Mouse (Mus musculus) retina, adult 2 months (tissue): ENCODE results near the gene Sema7a.

Source experiments
- DNase-seq: peaks from one replicate; pipeline ENCODE4 v3.0.0-alpha.2; 2012; ENCODE audit warnings: low read depth, low spot score

Gene Sema7a

DNA sequence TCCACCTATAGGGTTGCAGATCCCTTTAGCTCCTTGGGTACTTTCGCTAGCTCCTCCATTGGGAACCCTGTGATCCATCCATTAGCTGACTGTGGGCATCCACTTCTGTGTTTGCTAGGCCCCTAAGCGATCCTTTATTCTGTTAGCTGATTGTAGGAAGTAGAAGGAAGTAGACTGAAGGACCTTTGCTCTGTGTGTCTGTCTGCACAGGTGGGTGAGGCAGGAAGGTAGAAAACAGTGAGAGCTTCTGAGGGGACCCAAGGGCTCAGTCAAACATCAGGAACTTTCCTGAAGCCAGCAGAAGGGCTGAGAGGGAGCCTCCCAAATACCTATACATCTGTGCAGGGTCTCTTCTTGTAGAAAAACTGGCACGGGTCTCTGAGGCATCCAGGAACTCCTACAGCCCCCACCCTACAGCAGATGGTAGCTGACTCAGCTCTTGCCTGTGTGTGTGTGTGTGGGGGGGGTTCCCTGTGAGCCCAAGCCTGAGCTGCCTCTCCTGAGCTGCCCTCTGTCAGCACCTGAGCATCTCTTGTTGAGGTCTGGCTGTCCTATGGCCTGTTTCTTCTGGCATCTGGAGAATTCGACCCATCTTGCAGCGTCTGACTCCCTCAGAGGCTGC, 35.4 kb downstream of the Sema7a start:
- no peak for DNase-seq

DNA sequence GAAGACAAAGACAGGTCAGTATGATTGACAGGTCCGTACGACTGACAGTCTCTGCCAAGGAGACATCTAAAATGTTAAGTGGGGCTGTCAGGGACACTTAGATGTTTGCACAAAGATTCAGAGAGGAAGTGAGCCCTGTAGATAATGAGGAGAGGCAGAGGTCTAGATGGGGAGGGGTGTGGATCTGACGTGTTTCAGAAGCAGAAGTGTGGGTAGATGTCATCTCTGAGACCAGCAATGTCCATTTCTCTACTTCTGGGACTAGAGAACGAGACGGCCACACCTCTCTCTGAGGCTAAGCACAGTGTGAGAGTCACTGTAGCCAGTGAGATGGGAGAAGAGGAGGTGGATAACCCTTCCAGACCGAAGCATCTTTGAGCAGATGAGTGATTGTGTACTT, 38.1 kb downstream of the Sema7a start:
- no peak for DNase-seq

DNA sequence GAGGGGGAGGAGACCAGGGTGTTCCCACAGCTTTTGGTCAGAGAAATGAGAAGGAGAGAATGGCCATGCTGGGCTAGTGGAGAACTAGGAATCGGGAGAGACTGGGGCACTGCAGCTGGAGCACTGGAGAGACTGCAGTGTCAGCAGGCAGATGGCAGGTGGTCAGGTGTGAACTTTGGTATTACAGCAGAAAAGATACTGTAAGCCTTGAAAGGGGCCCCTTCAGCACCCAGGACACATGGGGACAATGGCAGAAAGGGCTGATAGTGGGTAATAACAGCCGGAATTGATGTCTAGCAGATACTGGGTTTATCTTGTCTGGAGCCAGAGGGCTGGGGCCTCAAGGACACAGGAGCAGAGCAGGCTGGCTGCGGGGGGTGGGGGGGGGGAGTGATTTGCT, 38.9 kb downstream of the Sema7a start:
- no peak for DNase-seq

DNA sequence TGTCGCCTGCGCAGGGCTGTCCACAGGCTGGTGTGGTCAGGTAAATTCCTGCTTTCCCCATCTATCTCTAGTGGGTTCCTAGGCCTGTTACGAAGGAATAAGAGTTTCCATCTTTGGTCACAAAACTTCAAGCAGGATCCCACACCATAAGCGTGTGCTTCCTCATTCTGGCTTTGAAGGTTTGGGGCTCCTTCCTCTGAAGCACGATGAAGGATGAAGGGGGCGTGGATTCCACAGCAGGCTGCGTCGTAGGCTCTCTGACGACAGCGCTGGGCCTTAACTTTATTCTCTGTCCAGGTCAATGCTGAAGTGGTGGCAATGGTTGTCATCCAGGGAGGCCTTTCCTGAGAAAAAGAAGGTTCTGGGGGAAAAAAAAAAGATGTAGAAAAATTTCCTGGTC, 40.7 kb downstream of the Sema7a start:
- no peak for DNase-seq

DNA sequence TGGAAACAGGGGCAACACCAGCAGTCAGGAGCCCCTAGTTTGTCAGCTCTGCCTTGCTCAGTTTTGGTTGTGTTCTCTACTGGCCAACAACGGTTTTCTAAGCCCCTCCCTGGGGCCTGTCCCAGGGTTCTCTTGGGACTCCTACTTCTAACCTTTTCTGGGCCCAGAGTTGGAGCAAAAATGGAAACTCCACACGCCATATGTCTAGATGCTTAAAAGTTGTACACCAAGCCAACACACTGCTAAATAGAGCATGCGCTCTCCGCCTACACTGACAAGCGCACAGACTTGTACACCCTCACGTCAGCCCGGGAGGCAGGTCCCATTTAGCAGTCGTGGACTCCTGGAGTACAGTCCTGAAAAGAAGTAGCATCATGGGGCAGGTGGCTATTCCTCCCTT, 45.4 kb downstream of the Sema7a start:
- DNase-seq: no peak

DNA sequence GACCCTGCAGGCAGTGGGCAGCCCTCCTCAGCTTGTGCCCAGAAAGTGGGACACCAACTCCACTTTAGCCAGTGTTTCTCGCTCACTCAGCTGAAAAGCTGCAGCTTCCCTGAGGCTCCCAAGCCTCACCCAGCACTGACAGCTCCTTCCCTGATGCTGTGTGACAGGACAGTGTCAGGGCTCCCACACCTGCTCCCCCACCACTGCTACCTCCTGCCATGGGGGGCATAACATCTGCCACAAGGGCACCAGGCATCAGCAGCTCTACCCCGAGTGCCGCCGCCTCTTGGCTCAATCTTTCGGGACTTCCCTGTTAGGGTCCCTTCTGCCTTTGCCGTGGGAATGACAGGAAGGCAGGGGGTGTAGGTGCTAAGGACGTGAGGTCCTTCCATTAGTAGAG, 46.4 kb downstream of the Sema7a start:
- DNase-seq: no peak

DNA sequence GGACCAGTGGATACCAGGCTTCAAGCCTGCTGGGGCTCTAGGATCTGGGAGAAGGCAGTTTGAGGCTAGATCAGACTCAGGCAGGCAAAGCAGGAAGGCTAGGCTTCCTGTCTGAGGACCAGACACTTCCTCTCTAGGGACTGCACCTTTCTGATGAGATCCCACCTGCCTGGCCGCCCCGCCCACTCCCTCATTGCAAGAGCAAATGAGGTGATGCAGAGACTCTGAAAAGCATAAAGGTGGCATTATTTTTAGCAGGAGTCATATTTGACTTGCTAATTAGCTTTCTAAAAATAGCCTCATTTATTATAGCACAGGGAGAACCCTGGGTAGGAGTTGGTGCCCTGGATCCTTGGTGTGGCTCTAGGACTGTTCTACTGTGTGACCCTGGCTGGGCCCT, 48.2 kb downstream of the Sema7a start:
- DNase-seq: no peak

DNA sequence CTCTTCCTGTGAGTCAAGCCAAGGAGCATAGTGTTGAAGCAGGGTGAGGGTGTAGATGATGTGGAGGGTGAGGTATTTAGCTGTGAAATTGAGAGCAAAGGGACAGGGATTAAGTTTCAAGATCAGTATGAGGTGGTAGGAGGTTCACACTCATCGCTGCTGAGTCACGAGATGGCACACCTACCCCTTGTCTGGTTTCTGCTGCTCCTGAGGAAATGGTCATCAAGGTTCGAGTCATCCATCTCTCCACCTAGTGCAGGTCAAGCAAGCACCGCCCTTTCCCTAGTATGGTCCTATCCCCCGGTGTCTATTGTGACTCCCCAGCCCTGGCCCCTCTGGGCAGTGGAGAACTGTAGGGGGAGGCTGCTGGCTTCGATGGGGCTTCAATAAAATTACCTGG, 49.4 kb downstream of the Sema7a start:
- no peak for DNase-seq

DNA sequence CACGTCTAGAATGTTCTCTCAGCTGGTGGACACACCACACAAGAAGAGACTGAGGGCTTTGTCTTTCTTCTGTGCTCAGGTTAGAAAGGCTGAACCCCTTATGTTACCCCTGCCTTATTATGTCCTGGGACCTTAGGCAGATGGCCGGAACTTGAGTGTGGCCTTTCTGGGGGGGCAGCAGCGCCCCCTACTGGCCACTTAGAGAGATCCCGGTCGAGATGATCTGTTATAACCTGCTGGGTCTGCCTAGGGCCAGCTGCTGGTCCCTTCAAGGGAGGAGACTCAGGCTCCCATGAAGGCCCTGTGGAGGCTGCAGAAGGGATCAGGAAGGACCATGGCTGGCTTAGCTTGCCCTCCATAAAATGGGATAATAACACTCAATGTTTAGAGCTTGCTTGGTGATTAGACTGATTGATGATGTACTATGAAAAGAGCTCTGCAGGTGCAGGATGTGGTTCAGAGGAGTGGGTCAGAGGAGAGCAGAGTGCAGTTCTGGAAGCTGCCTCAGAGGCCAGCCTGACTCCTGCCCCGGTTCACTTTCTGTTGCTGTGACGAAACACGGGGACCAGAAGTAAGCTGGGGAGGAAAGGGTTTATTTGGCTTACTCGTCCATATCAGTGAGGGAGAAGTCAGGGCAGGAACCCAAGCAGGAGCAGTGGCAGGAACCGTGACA, 50.7 kb downstream of the Sema7a start:
- DNase-seq: no peak

DNA sequence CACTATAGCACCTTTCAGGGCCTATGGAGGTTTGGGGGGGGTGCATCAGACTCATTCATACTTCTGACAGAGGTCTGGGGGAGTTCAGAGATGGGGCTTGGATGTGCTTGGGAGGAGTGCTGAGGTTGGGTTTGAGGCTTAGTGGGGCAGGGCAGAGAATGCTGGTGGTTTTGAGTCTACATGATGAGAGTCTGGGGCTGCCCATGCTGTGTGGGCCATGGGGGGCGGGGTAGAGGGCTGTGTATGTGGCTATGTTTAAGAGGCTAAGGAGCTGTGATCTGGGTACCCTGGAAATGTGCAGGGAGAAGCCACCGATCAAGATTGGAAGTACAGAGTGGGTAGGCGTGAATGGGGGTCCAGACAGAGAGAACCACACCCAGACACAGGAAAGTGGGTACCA, 52.1 kb downstream of the Sema7a start:
- DNase-seq: no peak

DNA sequence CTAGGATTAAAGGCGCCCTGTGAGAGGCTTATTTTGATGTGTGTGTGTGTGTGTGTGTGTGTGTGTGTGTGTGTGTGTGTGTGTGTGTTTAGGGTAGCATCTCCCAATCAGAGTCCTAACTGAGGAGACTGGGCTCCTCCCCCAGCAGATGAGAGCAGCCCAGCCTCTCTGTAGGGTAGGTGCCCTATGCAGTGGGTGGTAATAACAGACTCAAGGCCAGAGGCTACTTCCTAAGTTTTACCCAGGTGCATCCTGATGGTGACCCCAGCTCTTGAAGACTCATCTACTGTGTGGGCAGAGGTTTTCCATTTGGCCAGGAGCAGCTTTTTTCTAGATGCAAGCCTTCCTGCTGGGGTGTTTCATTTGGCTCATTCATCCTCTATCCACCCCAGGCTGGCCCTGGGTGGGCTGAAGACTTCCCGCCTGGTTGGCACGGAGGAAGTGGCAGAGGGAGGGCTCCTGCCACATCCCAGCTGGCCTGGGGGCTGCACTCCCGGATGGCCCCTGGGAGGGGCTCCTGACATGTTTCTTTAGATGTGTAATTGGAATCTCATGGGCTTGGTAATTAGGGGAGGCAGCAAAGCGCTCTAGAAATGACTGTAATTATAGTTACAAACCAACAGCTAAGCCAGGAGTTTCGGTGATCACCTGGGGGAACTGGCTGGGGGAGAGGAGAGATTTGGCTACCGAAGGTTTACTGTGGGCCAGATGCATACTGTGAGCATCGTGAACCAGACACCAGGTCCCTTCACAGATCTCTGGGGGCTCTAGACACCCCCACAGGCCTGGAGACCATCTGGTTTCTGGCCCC, 53.1 kb downstream of the Sema7a start:
- no peak for DNase-seq

DNA sequence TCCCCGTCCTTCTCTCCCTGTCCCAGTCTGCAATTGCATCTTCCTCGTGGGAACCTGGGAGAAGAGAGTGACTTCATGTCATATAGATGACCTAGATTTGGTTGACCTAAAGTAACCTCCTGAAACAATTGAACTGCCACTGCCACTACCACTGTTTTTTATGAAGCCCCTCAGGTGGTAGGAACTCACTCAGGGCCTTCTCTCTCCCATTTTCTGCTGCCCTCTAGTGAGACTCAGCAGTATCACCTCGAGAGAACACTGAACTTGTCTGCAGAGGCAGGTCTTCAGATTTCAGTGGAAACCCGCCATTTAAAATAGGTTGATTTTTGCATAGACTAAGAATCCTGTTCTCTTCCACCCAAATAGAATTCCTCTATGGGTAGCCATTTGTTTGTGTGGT, 55.4 kb downstream of the Sema7a start:
- no peak for DNase-seq

DNA sequence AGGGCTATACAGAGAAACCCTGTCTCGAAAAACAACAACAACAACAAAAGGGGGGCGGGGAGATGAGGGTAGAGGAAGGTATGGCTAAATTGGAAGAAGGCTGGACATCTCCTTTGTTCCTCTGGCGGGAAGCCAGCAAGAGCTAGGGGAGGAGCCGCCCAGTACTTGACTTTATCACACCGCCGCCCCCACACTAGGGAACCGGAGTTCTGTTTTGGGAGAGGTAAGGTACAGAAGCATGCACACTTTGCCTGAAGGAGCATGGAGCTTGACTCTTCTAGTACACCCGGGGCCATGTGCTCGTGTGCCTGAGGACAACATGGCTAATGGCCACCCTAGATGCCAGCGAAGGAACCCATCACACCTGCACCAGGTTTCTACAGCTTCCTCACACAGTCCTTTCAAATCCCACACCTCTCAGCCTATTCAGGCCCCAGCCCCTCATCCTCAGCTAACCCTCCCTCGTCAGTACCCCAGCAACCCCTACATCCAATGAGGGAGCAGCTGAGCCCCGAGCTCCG, 57.7 kb downstream of the Sema7a start:
- no peak for DNase-seq

DNA sequence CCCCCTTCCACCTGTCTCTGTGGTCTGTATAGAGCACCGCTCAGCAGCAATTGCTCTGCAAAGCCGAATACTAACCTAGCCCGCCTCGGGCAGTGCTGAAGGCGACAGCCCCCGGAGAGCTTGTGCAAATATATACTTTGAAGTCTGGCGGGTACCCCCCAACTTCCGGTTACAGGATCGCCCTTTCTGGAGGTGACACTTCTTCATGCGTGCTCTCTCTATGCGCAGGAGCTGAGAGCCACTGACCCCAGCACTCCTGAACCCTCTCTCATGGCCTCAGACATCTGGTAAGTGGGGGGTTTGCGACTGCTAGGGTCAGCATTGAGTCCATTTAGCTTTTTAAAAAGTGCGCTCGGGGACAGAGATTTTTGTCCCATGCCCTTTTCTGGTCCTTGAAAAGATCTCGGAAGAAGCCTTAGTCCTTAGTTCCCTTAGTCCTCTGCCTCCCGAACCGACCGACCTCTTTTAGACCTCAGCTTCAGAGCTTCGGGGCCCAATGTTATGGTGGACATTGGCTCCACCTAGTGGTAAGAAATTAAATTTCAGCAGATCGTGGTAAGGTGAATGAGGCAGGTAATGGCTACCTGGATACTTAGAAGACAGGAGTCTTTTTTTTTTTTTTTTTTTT, 58.2 kb downstream of the Sema7a start:
- DNase-seq: peak; percentile 64

DNA sequence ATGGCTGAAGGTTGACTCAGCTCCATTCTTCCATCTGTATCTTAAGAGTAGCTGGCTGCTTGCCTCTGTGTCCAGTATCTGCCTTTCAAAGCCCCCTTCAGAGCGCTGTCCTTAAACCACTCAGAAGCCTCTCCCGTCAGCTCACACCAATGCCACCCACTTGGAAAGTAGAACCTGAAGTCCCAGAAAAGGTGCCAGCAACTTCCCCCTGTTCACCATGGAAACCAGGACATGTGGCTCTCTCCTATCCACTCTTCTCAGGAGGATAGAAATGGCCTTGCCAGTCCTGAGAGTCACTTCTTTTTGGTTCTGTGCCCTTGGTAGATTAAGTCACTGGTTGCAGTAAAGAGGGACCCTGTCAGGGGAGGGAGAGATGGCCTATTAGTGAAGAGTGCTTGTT, 58.8 kb downstream of the Sema7a start:
- DNase-seq: no peak

DNA sequence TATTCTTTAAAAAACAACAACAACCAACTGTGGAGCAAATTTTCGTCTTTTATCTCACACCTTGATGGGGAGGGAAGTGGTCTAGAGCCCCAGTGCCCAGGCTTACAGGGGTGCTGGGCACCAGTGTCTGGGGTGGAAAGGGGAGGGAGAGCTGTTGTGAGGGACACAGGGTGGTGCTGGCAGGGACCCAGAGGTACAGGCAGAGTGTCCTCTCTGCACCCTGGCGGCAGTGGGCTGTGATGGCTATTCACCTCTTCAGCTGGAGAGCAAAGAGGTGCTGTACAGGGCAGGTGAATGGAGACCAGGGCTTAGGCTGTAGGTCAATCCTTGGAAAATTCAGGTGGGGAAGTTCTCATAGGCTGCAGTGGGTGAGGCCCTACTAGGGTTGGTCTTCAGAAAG, 59.8 kb downstream of the Sema7a start:
- DNase-seq: no peak

DNA sequence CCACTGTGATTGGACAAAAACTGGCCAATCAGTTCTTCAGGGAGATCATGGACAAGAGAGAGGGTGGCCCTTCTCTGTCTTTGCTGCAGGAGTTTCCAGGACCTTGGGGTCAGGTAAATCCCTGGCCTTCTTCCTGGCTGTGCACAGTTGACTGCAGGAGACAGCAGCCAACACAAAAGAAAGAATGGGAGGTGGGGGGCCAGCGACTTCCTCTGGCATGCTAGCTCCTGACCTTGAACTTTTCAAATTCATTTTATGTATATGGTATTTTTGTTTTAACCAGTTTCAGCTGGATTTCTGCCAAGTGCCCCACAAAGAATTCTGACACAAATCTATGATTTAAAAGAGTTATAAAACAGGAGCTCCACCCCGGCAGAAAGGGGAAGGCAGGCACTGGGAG, 63.4 kb downstream of the Sema7a start:
- no peak for DNase-seq

DNA sequence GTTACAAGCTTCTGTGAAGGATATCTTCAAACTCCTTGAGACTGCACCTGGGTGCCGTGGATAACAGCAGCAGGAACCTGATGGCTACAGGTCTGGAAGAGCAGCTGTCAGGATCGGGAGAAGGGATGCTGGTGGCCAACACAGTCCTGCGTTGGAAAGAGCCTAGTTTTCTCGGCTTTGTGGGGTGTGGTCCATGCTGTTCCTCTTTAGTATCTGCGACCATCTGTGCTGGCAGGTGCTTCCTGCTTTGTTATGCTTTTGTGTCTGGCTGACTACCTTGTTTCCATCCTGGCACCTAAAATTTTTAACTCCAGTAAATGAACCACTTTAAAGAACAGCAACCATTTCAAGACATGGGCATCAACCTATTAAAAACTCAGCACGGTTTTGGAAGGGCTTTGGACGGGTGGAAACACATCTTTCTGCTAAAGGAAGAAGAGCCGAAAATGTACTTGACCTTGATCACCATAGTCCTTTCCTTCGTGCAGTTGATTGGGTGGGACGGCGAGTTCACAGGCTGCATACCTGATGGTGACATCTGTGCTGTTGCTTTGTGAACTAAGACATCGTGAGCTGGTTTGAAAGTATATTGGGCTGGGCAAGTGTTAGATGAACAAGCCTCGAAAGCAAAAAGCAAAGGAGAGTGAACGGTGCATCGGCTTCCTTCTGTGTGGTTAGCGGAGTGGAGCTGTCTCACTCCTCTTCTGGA, 66.0 kb downstream of the Sema7a start, which contains the start of gene Cyp11a1:
TSS of gene Cyp11a1 (plus strand) at position 659 of the 709 bp plus-strand sequence.
- no peak for DNase-seq

DNA sequence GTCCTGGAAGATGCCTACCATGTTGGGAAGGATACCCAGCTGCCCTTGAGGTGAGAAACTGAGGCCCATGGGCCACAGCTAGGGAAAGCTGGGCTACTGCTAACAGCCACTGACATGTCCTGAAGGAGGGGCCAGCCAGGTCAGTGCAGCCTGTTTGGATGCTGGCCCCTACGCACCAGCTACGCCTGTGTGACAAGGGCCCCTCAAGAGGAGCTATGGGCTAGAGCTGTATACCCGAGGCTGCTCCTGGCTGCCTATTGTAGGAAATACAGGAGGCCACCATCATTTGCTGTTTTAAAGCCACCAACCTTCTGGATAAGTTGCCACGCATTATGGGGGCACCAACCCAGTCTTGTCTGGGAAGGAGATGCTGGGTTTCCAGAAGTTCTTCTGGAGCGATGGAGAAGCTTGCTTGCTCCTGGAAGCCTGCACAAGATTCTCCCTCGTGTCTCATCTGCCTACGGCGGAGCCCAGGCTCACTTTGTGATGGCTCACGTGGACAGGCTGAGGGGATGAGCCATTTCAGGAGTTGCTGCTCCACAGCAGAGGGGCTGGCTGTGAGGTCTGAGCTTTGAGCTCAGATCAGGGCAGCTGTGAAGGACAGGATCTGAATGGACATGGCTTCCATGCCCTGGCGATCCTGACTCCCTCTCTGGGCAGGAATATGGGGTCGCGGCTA, 68.6 kb downstream of the Sema7a start:
- no peak for DNase-seq

DNA sequence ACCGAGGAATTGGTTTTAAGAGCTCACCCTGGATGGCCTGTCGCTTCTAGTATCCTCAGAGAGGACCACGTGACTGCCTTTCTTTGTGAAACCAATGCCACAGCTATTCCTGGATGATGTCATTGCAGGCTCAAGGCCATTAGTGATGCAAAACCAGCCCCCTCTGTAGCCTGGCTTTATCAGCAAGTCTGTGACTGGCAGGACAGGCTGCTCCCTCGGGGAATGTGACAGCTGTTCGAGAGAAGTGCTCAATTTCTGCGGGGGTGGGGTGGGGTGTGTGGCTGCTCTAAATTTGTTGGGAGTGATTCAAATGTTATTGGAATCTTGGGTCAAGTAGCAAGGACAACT, 69.1 kb downstream of the Sema7a start:
- DNase-seq: no peak

DNA sequence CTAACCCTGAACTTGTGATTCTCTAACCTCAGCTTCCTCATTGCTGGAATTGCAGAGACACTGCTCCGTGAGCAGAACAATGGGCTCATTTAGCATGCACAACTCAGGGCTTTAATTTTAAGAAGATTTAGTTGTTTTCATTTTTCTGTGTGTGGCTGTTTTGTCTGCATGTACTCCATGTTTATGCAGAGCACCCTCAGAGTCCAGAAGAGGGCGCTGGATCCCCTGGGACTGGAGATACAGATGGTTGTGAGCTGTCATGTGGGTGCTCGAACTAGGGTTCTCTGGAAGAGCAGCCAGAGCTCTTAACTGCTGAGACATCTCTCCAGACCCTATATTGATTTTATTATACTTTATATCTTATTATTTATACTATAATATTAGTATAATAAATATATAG, 69.7 kb downstream of the Sema7a start:
- no peak for DNase-seq
